Mouse (Mus musculus) liver, postnatal 0 days (tissue): ENCODE results near the gene Zfp108.

Experiments used
- CTCF ChIP-seq: sonication (generic); IDR thresholded peaks from 2 replicates; pipeline ENCODE4 v1.5.1; 2016; ENCODE audit warnings: antibody characterized with exemption, low read depth
- EP300 ChIP-seq: IDR thresholded peaks from 2 replicates; pipeline ENCODE4 v1.6.1; 2016; ENCODE audit warnings: antibody characterized with exemption, low read depth, mild to moderate bottlenecking

GRCm38 (mm10) chr7:24269667-24270287, 15.2 kb downstream of the Zfp108 start:
- TF ChIP-seq CTCF: no peak
- no peak for TF ChIP-seq EP300
